9 mouse cellular contexts compared by ENCODE assay signal in the genomic region with DNA sequence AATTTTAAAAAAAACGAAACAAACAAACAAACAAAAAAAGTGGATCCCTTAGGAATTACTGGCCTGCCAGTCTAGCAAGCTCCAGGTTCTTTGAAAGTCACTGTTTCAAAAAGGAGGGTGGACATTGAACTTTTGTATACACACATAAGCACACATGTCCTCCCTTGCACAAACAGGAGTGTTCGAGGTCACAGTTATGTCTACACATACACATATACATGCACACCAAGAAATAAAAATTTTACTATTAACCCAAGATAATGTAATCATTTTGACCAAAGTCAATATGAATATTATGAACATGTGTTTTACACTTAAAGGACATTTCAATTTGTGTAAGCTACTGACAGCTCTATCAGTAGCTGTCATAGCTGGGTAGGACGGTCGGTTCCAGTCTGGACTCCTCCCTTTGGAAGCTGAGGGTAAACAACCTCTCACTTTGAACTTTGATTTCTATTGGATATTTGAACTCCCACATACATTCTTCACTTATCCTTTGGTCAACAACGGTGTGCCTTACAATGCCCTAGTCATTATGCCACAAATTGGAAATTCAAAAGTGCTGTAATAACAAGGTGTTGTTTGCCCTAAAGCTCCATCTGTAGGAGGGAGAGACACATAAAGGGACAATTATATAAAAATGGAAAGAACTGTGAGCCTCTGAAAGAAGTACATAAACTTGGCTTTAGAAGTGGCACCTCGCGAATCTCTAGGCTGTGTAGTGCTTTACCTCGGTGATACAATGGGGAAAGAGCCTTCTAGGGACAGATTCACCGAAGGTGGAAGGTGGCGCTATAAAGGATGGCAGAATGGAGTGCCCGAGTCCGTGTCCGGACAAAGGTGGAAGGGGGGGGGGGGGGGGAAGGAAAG. TPM values are rescaled to one million over a fixed set of nuclear protein-coding genes. Genes with fewer than 3 reads are reported as not detected.
DNase-seq lines count a peak whose midpoint lies in the region; ATAC-seq lines count a peak whose summit lies in the region.
"Had no signal": no experiment of that assay in that cellular context is flagged by ENCODE, and none has a peak within 500 bp of the region (broad histone marks: within the 10 kb centered on the region; RNA-seq: fewer than 3 reads in every experiment).

No protein-coding gene starts in this region.

- H3K4me3 ChIP-seq in kidney, embryonic 14.5 days (ENCODE audit: low read length): peak overlapping the region; percentile 93; the same call in 1 of the 2 replicates
- peak overlapping the region; percentile 91; the same call in 1 of the 2 replicates for H3K4me3 ChIP-seq in forebrain, embryonic 14.5 days (ENCODE audit: low read depth, low read length)
- no peak overlapping the region for H3K4me3 ChIP-seq in limb, embryonic 15.5 days
- H3K4me3 ChIP-seq in neural tube, embryonic 15.5 days (replicated peaks): peak overlapping the region; percentile 97; the same call in 1 of the 2 replicates

- H3K27ac ChIP-seq in kidney, embryonic 14.5 days (ENCODE audit: low read depth, low read length): no peak overlapping the region
- 0 out of 2 replicates have a peak overlapping the region, but pooled peaks have one; percentile 70 for H3K27ac ChIP-seq in forebrain, embryonic 14.5 days (ENCODE audit: low read depth, low read length)
- no peak overlapping the region for H3K27ac ChIP-seq in limb, embryonic 15.5 days
- H3K27ac ChIP-seq in neural tube, embryonic 15.5 days (replicated peaks): peak overlapping the region; percentile 88; the same call in 1 of the 2 replicates

- no peaks in the 10 kb centered on the region for H3K27me3 ChIP-seq in kidney, embryonic 14.5 days (ENCODE audit: control insufficient read depth, insufficient read depth, low read length)
- no peaks in the 10 kb centered on the region for H3K27me3 ChIP-seq in forebrain, embryonic 14.5 days (replicated peaks; ENCODE audit: control insufficient read depth, insufficient read depth, low read length)
- no peaks in the 10 kb centered on the region for H3K27me3 ChIP-seq in limb, embryonic 15.5 days
- no peaks in the 10 kb centered on the region for H3K27me3 ChIP-seq in neural tube, embryonic 15.5 days (replicated peaks)

- DNase-seq in kidney, postnatal 25 days: no peak
- DNase-seq in forebrain, embryonic 14.5 days (ENCODE audit: low spot score): peak; percentile 9
- no peak for DNase-seq in gastrocnemius, adult 8-10 months (ENCODE audit: low spot score in 2 of 2)
- no peak for DNase-seq in urinary bladder, postnatal 10 days (ENCODE audit: low spot score)
- no peak for DNase-seq in frontal cortex, postnatal 25 days (ENCODE audit: low spot score in 2 of 2)

- peaks cover 27% of the 10 kb centered on the region for H3K4me1 ChIP-seq in kidney, embryonic 14.5 days (ENCODE audit: control insufficient read depth, insufficient read depth, low read length)
- H3K4me1 ChIP-seq in forebrain, embryonic 14.5 days (ENCODE audit: control insufficient read depth, insufficient read depth, low read length): peaks cover 24% of the 10 kb centered on the region
- H3K4me1 ChIP-seq in limb, embryonic 15.5 days: peaks cover 35% of the 10 kb centered on the region
- H3K4me1 ChIP-seq in neural tube, embryonic 15.5 days: peaks cover 40% of the 10 kb centered on the region

- H3K9ac ChIP-seq in kidney, embryonic 14.5 days (ENCODE audit: low read depth, low read length): peak overlapping the region; percentile 50; the same call in 1 of the 2 replicates
- peak overlapping the region; percentile 84 for H3K9ac ChIP-seq in forebrain, embryonic 14.5 days (ENCODE audit: low read length)
- H3K9ac ChIP-seq in limb, embryonic 15.5 days: no peak overlapping the region
- no peak overlapping the region for H3K9ac ChIP-seq in neural tube, embryonic 15.5 days (replicated peaks)

- peak overlapping the region; percentile 87 for H3K4me2 ChIP-seq in kidney, embryonic 14.5 days (replicated peaks; ENCODE audit: low read depth, low read length)
- peak overlapping the region; percentile 73 for H3K4me2 ChIP-seq in forebrain, embryonic 14.5 days (ENCODE audit: low read length)
- peak overlapping the region; percentile 94 for H3K4me2 ChIP-seq in limb, embryonic 15.5 days
- H3K4me2 ChIP-seq in neural tube, embryonic 15.5 days: peak overlapping the region; percentile 87

- WGBS in kidney, embryonic 14.5 days: 28% methylated on average over 13 of the region's 13 CpGs
- WGBS in forebrain, embryonic 14.5 days: 40% methylated on average over 10 of the region's 13 CpGs
- 36% methylated on average over 13 of the region's 13 CpGs for WGBS in limb, embryonic 15.5 days
- 31% methylated on average over 13 of the region's 13 CpGs for WGBS in neural tube, embryonic 15.5 days

- peaks cover 5% of the 10 kb centered on the region; the same call in 1 of the 2 replicates for H3K36me3 ChIP-seq in kidney, embryonic 14.5 days (ENCODE audit: control insufficient read depth, insufficient read depth, low read length)
- peaks cover 5% of the 10 kb centered on the region for H3K36me3 ChIP-seq in forebrain, embryonic 14.5 days (ENCODE audit: control insufficient read depth, insufficient read depth, low read length)
- H3K36me3 ChIP-seq in limb, embryonic 15.5 days: peaks cover 7% of the 10 kb centered on the region; the same call in 1 of the 2 replicates
- H3K36me3 ChIP-seq in neural tube, embryonic 15.5 days: peaks cover 5% of the 10 kb centered on the region; the same call in 1 of the 2 replicates

- ATAC-seq in kidney, embryonic 14.5 days (ENCODE audit: low FRiP score, low TSS enrichment): no peak
- ATAC-seq in forebrain, embryonic 14.5 days: no peak
- ATAC-seq in limb, embryonic 15.5 days (ENCODE audit: insufficient number of reproducible peaks, low FRiP score, low TSS enrichment, low read depth): no peak
- ATAC-seq in neural tube, embryonic 15.5 days (ENCODE audit: low FRiP score): no peak

- no peaks in the 10 kb centered on the region for H3K9me3 ChIP-seq in kidney, embryonic 14.5 days (ENCODE audit: control insufficient read depth, low read length)
- H3K9me3 ChIP-seq in forebrain, embryonic 14.5 days (replicated peaks; ENCODE audit: control insufficient read depth, low read length): no peaks in the 10 kb centered on the region
- no peaks in the 10 kb centered on the region for H3K9me3 ChIP-seq in limb, embryonic 15.5 days
- H3K9me3 ChIP-seq in neural tube, embryonic 15.5 days (replicated peaks): no peaks in the 10 kb centered on the region

RNA-seq across cellular contexts. Expression of a gene that starts 1.3 kb away (rescaled TPM):
- polyA plus RNA-seq in kidney, embryonic 14.5 days (2014; fragmentation: Nextera tagmentation; extraction: Ambion mirVana): 21.4 and 29.5 TPM in 2 replicates
- 16.4 and 16.6 TPM in 2 replicates for polyA plus RNA-seq in forebrain, embryonic 14.5 days (2014; fragmentation: Nextera tagmentation; extraction: Ambion mirVana)
- 5.6 and 6.2 TPM in 2 replicates for polyA plus RNA-seq in limb, embryonic 15.5 days (2015; fragmentation: Nextera tagmentation; extraction: Ambion mirVana)
- polyA plus RNA-seq in neural tube, embryonic 15.5 days (2015; fragmentation: Nextera tagmentation; extraction: Ambion mirVana): 4.6 and 4.8 TPM in 2 replicates
- 1 to 10 TPM; 1.2 to 2.5 (median 1.8) TPM for total RNA-seq in gastrocnemius, adult 8-10 months (2022)

RNA-seq across cellular contexts. Expression of a gene that starts 57.5 kb away (rescaled TPM):
- not detected in 2 replicates for polyA plus RNA-seq in kidney, embryonic 14.5 days (2014; fragmentation: Nextera tagmentation; extraction: Ambion mirVana)
- not detected in 2 replicates for polyA plus RNA-seq in forebrain, embryonic 14.5 days (2014; fragmentation: Nextera tagmentation; extraction: Ambion mirVana)
- not detected in 2 replicates for polyA plus RNA-seq in limb, embryonic 15.5 days (2015; fragmentation: Nextera tagmentation; extraction: Ambion mirVana)
- not detected in 2 replicates for polyA plus RNA-seq in neural tube, embryonic 15.5 days (2015; fragmentation: Nextera tagmentation; extraction: Ambion mirVana)
- not detected for total RNA-seq in gastrocnemius, adult 8-10 months (2022)
- total RNA-seq: layer of hippocampus, postnatal 14 days had no signal

Comparison
In these comparisons a context has a peak if more than half of its experiments do, and no peak if none do; other contexts are left out.
1. H3K27ac ChIP-seq: peak in forebrain, embryonic 14.5 days (single experiment) and neural tube, embryonic 15.5 days (single experiment); none in kidney, embryonic 14.5 days (single experiment) and limb, embryonic 15.5 days (single experiment).
2. H3K9ac ChIP-seq: peak in kidney, embryonic 14.5 days (single experiment) and forebrain, embryonic 14.5 days (single experiment); none in limb, embryonic 15.5 days (single experiment) and neural tube, embryonic 15.5 days (single experiment).
3. Peak in every context shown above with its lines, with median percentiles within 50 percentile points of each other: H3K4me2 ChIP-seq.